Mouse (Mus musculus): Measurements from ENCODE around the gene Gm8271.
"Not testable (repeated sequence)": the region's sequence is repeated elsewhere in the genome, so short reads cannot be mapped to it uniquely, and the experiment has no call there.

Gm8271 gene

DNA sequence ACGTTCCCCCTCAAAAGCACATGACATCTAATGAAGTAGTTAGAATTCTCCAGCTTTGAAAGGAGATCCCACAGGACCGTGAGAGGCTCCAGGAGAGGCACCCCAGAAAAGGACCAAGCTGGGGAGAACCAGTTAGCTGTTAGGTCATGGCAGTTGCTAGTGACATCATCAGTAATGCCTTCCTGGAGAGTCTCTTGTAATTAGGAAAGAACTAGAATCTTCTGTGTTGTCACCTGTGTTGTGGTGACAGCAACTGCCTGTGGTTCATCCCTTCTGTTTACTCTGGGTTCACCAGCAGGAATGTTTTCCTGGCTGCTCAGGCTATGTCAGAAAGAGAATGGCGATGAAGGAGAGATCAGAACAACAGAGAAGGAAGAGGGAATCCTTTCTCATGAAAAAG lies at the start of gene Gm8271:
Gm8271 (plus strand) TSS at position 301 of the 400 bp plus-strand sequence.
- not testable (repeated sequence) for DNase-seq

DNA sequence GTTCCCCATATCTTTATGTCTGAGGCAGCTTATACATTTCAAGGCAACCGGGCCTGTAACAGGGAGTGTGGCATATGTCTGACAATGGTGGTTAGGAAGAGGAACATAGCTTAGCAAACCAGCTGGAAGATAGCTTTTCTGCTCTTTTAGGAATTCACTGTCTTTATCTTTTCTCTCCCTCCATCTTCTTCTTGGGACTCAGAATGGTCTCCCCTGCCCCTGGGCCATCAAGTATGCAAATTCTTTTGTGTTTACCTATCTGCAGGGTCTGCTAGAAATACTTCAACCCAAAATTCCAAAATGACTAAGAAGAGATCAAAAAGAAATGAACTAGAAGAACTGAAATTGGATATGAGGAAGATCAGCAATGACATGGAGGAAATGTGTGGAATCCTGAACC lies 21.4 kb upstream of the Gm8271 start, which contains the start of gene Gm3317:
Gm3317 (plus strand) TSS at position 301 of the 400 bp plus-strand sequence.
- not testable (repeated sequence) for DNase-seq

Data from thymus, postnatal 14 days (tissue).